Mouse (Mus musculus) limb, embryonic 14.5 days (tissue): ENCODE data around the gene Gm10518. TPM values are rescaled to one million over a fixed set of nuclear protein-coding genes. Genes with fewer than 3 reads are reported as not detected.

Experiments used
- ATAC-seq: fragments of 200-750 bp; cut with Nextera tagmentation; 2 replicates; pipeline ENCODE4 v1.8.0; 2017; ENCODE audit warnings: low read depth, moderate number of reproducible peaks, moderate TSS enrichment; ENCODE audit not compliant: low FRiP score
- DNase-seq: peaks from one replicate; pipeline ENCODE4 v3.0.0-alpha.2; 2015; ENCODE audit warnings: low spot score
- H3K27ac ChIP-seq: fragments of 300-500 bp; sonication (generic); replicated peaks from 2 replicates; pipeline ENCODE4 v1.5.1; 2014; ENCODE audit warnings: low read depth, mild to moderate bottlenecking, low read length, moderate library complexity, mixed read lengths
- H3K27me3 ChIP-seq: fragments of 300-500 bp; sonication (generic); 2 replicates; pipeline ENCODE4 v1.6.1; 2014; ENCODE audit warnings: low read length, mixed read lengths; ENCODE audit not compliant: control insufficient read depth, insufficient read depth
- H3K36me3 ChIP-seq: fragments of 300-500 bp; sonication (generic); 2 replicates; pipeline ENCODE4 v1.6.1; 2014; ENCODE audit warnings: mild to moderate bottlenecking, low read length, moderate library complexity, mixed read lengths; ENCODE audit not compliant: control insufficient read depth, insufficient read depth
- H3K4me1 ChIP-seq: fragments of 300-500 bp; sonication (generic); 2 replicates; pipeline ENCODE4 v1.6.1; 2014; ENCODE audit warnings: antibody characterized with exemption, low read length, mixed read lengths; ENCODE audit not compliant: control insufficient read depth, insufficient read depth
- H3K4me2 ChIP-seq: fragments of 300-500 bp; sonication (generic); replicated peaks from 2 replicates; pipeline ENCODE4 v1.6.1; 2014; ENCODE audit warnings: low read depth, mild to moderate bottlenecking, low read length, moderate library complexity; ENCODE audit not compliant: severe bottlenecking
- H3K4me3 ChIP-seq: fragments of 300-500 bp; sonication (generic); replicated peaks from 2 replicates; pipeline ENCODE4 v1.5.1; 2014; ENCODE audit warnings: low read length
- H3K9ac ChIP-seq: fragments of 300-500 bp; sonication (generic); 2 replicates; pipeline ENCODE4 v1.6.1; 2014; ENCODE audit warnings: mild to moderate bottlenecking, low read depth, low read length, moderate library complexity; ENCODE audit not compliant: severe bottlenecking
- H3K9me3 ChIP-seq: fragments of 300-500 bp; sonication (generic); 2 replicates; pipeline ENCODE4 v1.6.1; 2016; ENCODE audit warnings: low read length; ENCODE audit not compliant: control insufficient read depth
- POLR2A ChIP-seq: fragments of 200-500 bp; IDR thresholded peaks from 2 replicates; pipeline ENCODE4 v1.8.0; 2012; ENCODE audit warnings: inconsistent platforms, mild to moderate bottlenecking, moderate library complexity, borderline replicate concordance; ENCODE audit not compliant: insufficient read depth, insufficient read length; ENCODE audit errors: extremely low read depth
- WGBS: fragments of 180-500 bp; shearing (Covaris S2); extraction: QIAGEN DNeasy Blood & Tissue Kit; methylation state at CpG from one replicate; pipeline ENCODE4 v1.1.7; 2014; 5-methylcytosine and 5-hydroxymethylcytosine counted together
- polyA plus RNA-seq, 2 experiments: library from polyadenylated mRNA; depleted of rRNA in 1 of 2; stranded (reverse) in 1 of 2; unstranded in 1 of 2; fragments of >200 nt; fragmentation: Nextera tagmentation in 1 of 2; extraction: Ambion mirVana in 1 of 2; gene quantifications; 2 replicates each; pipeline versions ENCODE4 v1.2.1 to v1.2.3; 2012 to 2014

Gene Gm10518
- polyA plus RNA-seq, 2 experiments: not detected

DNA sequence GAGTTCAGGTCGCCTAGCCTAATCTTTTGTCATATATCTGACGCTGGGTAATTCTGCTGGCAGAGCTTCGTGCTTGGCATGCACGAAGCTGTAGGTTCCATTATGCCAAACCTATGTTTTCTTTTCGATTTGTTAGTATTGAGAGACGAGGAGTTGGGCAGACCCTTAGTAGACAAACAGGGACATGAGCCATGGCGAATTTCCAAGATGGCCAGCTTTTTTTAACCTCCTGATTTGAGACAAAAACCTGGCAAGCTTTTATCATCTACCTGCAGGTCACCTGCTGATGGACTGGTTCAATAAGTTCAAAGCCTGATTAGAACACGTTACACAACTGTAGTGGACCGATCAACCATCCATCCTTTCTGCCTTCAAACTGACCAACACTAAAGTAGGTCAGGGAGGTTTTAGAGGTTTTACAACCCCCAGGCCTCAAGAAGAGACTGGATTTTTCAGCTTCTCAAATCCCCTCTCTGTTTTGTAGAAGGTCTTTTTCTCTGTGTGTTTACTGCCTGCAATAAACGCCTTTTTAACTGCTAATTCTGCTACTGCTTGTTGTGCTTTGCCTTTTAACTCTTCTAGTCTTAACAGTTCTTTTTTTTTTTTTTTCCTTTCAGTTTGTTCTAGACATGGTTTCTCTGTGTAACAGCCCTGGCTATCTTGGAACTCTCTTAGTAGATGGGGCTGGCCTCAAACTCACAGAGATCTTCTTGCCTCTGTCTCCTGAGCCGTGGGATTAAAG, 1.1 kb downstream of the Gm10518 start:
- 24% methylated on average over 11 of the region's 11 CpGs for WGBS
- ATAC-seq (no peak), DNase-seq (no peak)
- Histone ChIP-seq H3K27me3 (no peaks in the 10 kb centered on the region), H3K4me3 (peak overlapping the region; percentile 90), H3K9me3 (no peaks in the 10 kb centered on the region), H3K9ac (peak overlapping the region; percentile 96), H3K4me1 (peaks cover 10% of the 10 kb centered on the region; the same call in 1 of the 2 replicates), H3K4me2 (peak overlapping the region; percentile 76), H3K27ac (peak overlapping the region; percentile 98), H3K36me3 (no peaks in the 10 kb centered on the region)
- no peak for TF ChIP-seq POLR2A

DNA sequence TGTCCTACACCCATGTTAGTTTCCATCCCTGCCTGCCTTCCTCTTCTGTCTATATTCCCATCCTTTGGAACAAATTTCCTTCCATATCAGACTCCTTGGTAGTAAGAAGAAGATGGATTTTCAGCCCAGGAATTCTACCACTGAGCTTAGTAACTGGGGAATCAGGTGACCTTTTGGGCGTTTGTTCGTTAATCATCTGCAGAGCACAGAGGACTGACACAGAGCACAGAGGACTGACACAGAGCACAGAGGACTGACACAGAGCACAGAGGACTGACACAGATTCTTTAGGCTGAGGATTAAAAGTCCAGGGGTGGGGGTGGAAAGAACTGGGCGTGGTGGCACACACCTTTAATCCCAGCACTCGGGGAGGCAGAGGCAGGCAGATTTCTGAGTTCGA, 2.6 kb downstream of the Gm10518 start:
- 91% methylated on average over 5 of the region's 5 CpGs for WGBS
- Histone ChIP-seq H3K9me3 (no peaks in the 10 kb centered on the region), H3K4me1 (peaks cover 10% of the 10 kb centered on the region; the same call in 1 of the 2 replicates), H3K4me2 (no peak overlapping the region), H3K27me3 (no peaks in the 10 kb centered on the region), H3K36me3 (no peaks in the 10 kb centered on the region), H3K9ac (no peak overlapping the region), H3K4me3 (no peak overlapping the region), H3K27ac (no peak overlapping the region)
- ATAC-seq: no peak
- TF ChIP-seq POLR2A: no peak
- no peak for DNase-seq

DNA sequence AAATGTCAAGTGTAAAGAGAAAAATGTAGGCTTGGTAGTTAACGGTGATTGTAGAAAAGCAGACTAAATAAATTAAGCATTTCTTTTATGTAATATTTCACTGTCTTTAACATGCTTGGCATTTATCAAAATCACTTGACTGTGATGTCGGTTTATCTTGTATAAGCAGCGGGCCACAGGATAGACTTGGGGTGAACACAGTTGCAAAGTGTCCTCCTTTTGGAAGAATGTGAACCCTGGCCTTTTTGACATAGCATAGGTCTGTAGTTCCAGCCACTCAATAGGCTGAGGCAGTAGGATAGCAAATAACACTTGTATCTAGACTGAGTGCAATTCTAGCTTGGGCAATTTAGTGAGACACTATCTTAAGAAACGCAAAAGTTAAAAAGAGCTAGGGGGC, 4.3 kb downstream of the Gm10518 start:
- H3K4me3 ChIP-seq: no peak overlapping the region
- no peaks in the 10 kb centered on the region for H3K27me3 ChIP-seq
- no peak overlapping the region for H3K27ac ChIP-seq
- DNase-seq: no peak
- 76% methylated on average over 4 of the region's 4 CpGs for WGBS
- no peak for ATAC-seq
- no peaks in the 10 kb centered on the region for H3K9me3 ChIP-seq
- no peaks in the 10 kb centered on the region for H3K36me3 ChIP-seq
- H3K4me1 ChIP-seq: no peaks in the 10 kb centered on the region
- no peak for TF ChIP-seq POLR2A
- H3K9ac ChIP-seq: no peak overlapping the region
- H3K4me2 ChIP-seq: no peak overlapping the region

DNA sequence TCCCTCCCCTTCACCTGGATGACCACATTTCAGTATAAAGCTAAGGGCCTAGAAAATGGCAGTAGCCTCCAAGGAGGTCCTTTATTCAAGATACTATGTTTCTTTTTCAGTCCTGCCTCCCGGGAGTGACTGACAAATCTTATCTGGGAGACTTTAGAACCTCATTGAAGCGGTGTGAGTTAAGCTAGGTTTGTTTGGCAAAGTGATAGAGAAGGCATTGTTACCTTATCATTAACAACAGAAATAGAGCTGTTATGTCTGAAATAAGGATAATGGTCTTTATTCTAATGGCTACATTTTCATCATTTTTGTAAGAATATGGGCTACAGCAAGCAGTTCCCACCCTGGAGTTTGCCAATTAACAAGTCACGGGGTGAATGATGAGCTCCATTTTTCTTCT, 5.1 kb downstream of the Gm10518 start:
- no peak for TF ChIP-seq POLR2A
- H3K36me3 ChIP-seq: no peaks in the 10 kb centered on the region
- H3K4me3 ChIP-seq: no peak overlapping the region
- H3K9ac ChIP-seq: no peak overlapping the region
- no peaks in the 10 kb centered on the region for H3K9me3 ChIP-seq
- DNase-seq (no peak), ATAC-seq (no peak)
- 79% methylated on average over 3 of the region's 3 CpGs for WGBS
- H3K27ac ChIP-seq: no peak overlapping the region
- H3K27me3 ChIP-seq: no peaks in the 10 kb centered on the region
- no peak overlapping the region for H3K4me2 ChIP-seq
- no peaks in the 10 kb centered on the region for H3K4me1 ChIP-seq

DNA sequence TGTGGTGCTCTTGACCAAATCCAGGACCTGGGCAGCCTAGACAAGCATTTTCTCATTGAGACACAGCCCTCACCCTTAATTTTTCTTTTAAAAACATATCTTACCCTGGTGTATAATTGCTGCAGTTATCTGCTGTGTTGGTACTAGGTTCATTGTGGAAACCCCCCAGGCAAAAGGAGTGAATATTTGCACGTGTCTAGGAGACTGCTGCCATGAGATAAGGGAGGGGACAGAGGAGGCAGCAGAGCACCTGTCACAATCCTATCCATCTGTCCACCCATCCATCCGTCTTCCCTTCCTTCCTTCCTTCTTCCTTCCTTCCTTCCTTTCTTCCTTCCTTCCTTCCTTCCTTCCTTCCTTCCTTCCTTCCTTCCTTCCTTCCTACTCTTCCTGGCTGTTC, 10.2 kb downstream of the Gm10518 start:
- no peaks in the 10 kb centered on the region for H3K4me1 ChIP-seq
- no peak for TF ChIP-seq POLR2A
- 54% methylated on average over 2 of the region's 2 CpGs for WGBS
- no peak overlapping the region for H3K4me3 ChIP-seq
- H3K27ac ChIP-seq: no peak overlapping the region
- no peak overlapping the region for H3K9ac ChIP-seq
- no peaks in the 10 kb centered on the region for H3K27me3 ChIP-seq
- H3K9me3 ChIP-seq: no peaks in the 10 kb centered on the region
- H3K4me2 ChIP-seq: no peak overlapping the region
- H3K36me3 ChIP-seq: no peaks in the 10 kb centered on the region
- DNase-seq: no peak
- ATAC-seq: no peak
